Comparison of ENCODE assay signal across 8 mouse cellular contexts in the genomic region with DNA sequence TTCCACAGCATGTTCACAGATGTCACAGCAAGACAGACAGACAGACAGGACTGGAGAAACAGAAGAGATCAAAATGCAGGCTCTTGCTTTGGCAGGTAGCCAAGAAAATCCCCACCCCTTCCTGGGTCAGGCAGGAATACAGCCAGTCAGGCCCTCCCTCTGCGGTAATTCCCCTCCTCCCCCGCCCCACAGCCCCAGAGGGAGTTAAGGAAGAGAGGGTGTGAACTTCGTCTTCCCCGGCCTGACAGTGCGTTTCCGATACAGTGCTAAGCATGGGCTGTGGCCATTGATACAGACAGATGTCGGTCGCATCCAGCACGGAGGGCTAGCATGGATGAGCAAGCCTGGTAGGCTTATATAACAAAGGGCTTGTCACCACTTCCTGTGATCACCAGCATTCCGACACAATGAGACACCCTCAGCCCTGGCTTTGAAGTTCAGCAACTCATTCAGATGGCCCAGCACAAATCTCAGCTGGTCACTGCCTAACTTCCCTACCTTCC. TPM values are rescaled to one million over a fixed set of nuclear protein-coding genes. Genes with fewer than 3 reads are reported as not detected.
A peak's percentile ranks its signal among the peaks of the same experiment; 100 is the strongest.
DNase-seq lines count a peak whose midpoint lies in the region; ATAC-seq and TF ChIP-seq lines count a peak whose summit lies in the region.

No protein-coding gene starts in this region.

- H3K27me3 ChIP-seq in forebrain, embryonic 16.5 days (replicated peaks; ENCODE audit: control insufficient read depth, insufficient read depth, low read length): no peaks in the 10 kb centered on the region
- no peaks in the 10 kb centered on the region for H3K27me3 ChIP-seq in liver, embryonic 14.5 days (ENCODE audit: control insufficient read depth, insufficient read depth, low read length)

- DNase-seq in induced T-regulatory cell, adult 2 months (ENCODE audit: low read depth): peak; percentile 46
- DNase-seq in liver, embryonic 14.5 days (ENCODE audit: low read depth in 3 of 3, low spot score in 3 of 3): no peak
- peak; percentile 37 to 44 for DNase-seq in natural killer cell, adult 2 months (ENCODE audit: low spot score in 2 of 2)
- DNase-seq in left cerebral cortex, postnatal 4 days: no peak

- no peak for TF ChIP-seq CTCF in liver, embryonic 14.5 days (IDR thresholded peaks at IDR 0.05; ENCODE audit: low read depth)

- H3K4me1 ChIP-seq in forebrain, embryonic 16.5 days (replicated peaks; ENCODE audit: control insufficient read depth, insufficient read depth, low read length): peaks cover 52% of the 10 kb centered on the region
- peaks cover 26 to 57% of the 10 kb centered on the region in 2 experiments for H3K4me1 ChIP-seq in liver, embryonic 14.5 days (replicated peaks; ENCODE audit: control insufficient read depth in 2 of 2, insufficient read depth in 2 of 2, low read length in 1 of 2)

- 0 out of 2 replicates have a peak overlapping the region, but pooled peaks have one; percentile 20 for H3K9ac ChIP-seq in forebrain, embryonic 16.5 days (replicated peaks; ENCODE audit: low read depth, low read length)
- no peak overlapping the region for H3K9ac ChIP-seq in liver, embryonic 14.5 days (replicated peaks)

- no peak for TF ChIP-seq EP300 in liver, embryonic 14.5 days (IDR thresholded peaks at IDR 0.05; ENCODE audit: low read depth)

- no peak overlapping the region for H3K4me3 ChIP-seq in forebrain, embryonic 16.5 days (replicated peaks; ENCODE audit: low read length)
- peak overlapping the region in 1 of 2 experiments; percentile 11; a peak in 1 of 4 replicates for H3K4me3 ChIP-seq in liver, embryonic 14.5 days (ENCODE audit: insufficient read depth in 1 of 2, low read depth in 2 of 2, low read length in 2 of 2)

- intact Hi-C loops in left cerebral cortex, postnatal 4 days (cut with DNase I): no loop called here

- peak overlapping the region; percentile 41; the same call in 1 of the 2 replicates for H3K27ac ChIP-seq in forebrain, embryonic 16.5 days (ENCODE audit: low read length)
- H3K27ac ChIP-seq in liver, embryonic 14.5 days: no peak overlapping the region; the same call in 1 of the 2 replicates

- no peaks in the 10 kb centered on the region for H3K36me3 ChIP-seq in forebrain, embryonic 16.5 days (ENCODE audit: control insufficient read depth, insufficient read depth)
- no peaks in the 10 kb centered on the region for H3K36me3 ChIP-seq in liver, embryonic 14.5 days (replicated peaks; ENCODE audit: control insufficient read depth, insufficient read depth, low read depth)

- WGBS in forebrain, embryonic 16.5 days: 0% methylated on average over 10 of the region's 10 CpGs
- 3% methylated on average over 10 of the region's 10 CpGs for WGBS in liver, embryonic 14.5 days (ENCODE audit: insufficient replicate concordance)

- peak; percentile 89 for ATAC-seq in CD4-positive, CD25-positive, alpha-beta regulatory T cell, adult 4 months
- ATAC-seq in activated CD4-positive, CD25-positive, alpha-beta regulatory T cell, adult 4 months: peak; percentile 76
- ATAC-seq in forebrain, embryonic 16.5 days: peak; percentile 57
- ATAC-seq in liver, embryonic 14.5 days (ENCODE audit: insufficient read depth): peak; percentile 68
- ATAC-seq in erythroblast, adult 5-6 weeks (replicated peaks; ENCODE audit: low FRiP score, poor library complexity, severe bottlenecking): no peak

- peak overlapping the region; percentile 36 for H3K4me2 ChIP-seq in forebrain, embryonic 16.5 days (ENCODE audit: low read length)
- H3K4me2 ChIP-seq in liver, embryonic 14.5 days (ENCODE audit: low read depth): peak overlapping the region; percentile 37

- H3K9me3 ChIP-seq in forebrain, embryonic 16.5 days (ENCODE audit: control insufficient read depth, low read length): no peaks in the 10 kb centered on the region
- H3K9me3 ChIP-seq in liver, embryonic 14.5 days (ENCODE audit: control insufficient read depth, low read length): no peaks in the 10 kb centered on the region

RNA-seq across cellular contexts. Expression of gene Shb, which starts 18.4 kb away (rescaled TPM):
- polyA plus RNA-seq in CD4-positive, CD25-positive, alpha-beta regulatory T cell, adult 4 months (2017; shearing (Covaris generic)): under 1 TPM in 1 of 2 experiments, not detected in 1; 0.34 TPM
- polyA plus RNA-seq in activated CD4-positive, CD25-positive, alpha-beta regulatory T cell, adult 4 months (2017; shearing (Covaris generic)): not detected
- polyA plus RNA-seq in forebrain, embryonic 16.5 days (2015; fragmentation: Nextera tagmentation; extraction: Ambion mirVana): 5.8 and 7.0 TPM in 2 replicates
- polyA plus RNA-seq in liver, embryonic 14.5 days (2012; rRNA removed): 6.7 and 8.8 TPM in 2 replicates
- polyA plus RNA-seq in liver, embryonic 14.5 days (2014; fragmentation: Nextera tagmentation; extraction: Ambion mirVana): 5.0 and 6.6 TPM in 2 replicates
- total RNA-seq in left cerebral cortex, postnatal 4 days (2021): 10 to 100 TPM; 23.0 to 25.6 TPM
- total RNA-seq in erythroblast, adult 5-6 weeks (2015; ENCODE audit: low replicate concordance): not detected in 2 replicates
- 0.68 and 0.84 TPM in 2 replicates for total RNA-seq in erythroblast, adult 5-6 weeks (2017; ENCODE audit: low replicate concordance)

Comparison
In these comparisons a context has a peak if more than half of its experiments do, and no peak if none do; other contexts are left out.
1. DNase-seq: peak in induced T-regulatory cell, adult 2 months (single experiment) and natural killer cell, adult 2 months (2 of 2); none in liver, embryonic 14.5 days (0 of 3) and left cerebral cortex, postnatal 4 days (single experiment).